21 mouse cellular contexts compared by ENCODE assay signal in genomic region chr2:51007409-51008250, GRCm38 (mm10).
A peak's percentile ranks its signal among the peaks of the same experiment; 100 is the strongest.
DNase-seq lines count a peak whose midpoint lies in the region; ATAC-seq and TF ChIP-seq lines count a peak whose summit lies in the region.
"Had no signal": no experiment of that assay in that cellular context is flagged by ENCODE, and none has a peak within 500 bp of the region (broad histone marks: within the 10 kb centered on the region; RNA-seq: fewer than 3 reads in every experiment).

No protein-coding gene starts in this region.

- H3K4me2 ChIP-seq in forebrain, embryonic 15.5 days (replicated peaks): no peak overlapping the region
- H3K4me2 ChIP-seq in lung, embryonic 14.5 days: no peak overlapping the region
- H3K4me2 ChIP-seq: heart, embryonic 11.5 days; limb, embryonic 13.5 days; liver, embryonic 13.5 days had no signal

- H3K27me3 ChIP-seq in forebrain, embryonic 10.5 days (ENCODE audit: poor library complexity, severe bottlenecking): no peaks in the 10 kb centered on the region
- no peaks in the 10 kb centered on the region for H3K27me3 ChIP-seq in forebrain, embryonic 15.5 days
- no peaks in the 10 kb centered on the region for H3K27me3 ChIP-seq in lung, embryonic 14.5 days (ENCODE audit: insufficient read depth, low read length)
- H3K27me3 ChIP-seq: limb, embryonic 13.5 days; liver, embryonic 13.5 days; Patski had no signal

- peaks cover 25% of the 10 kb centered on the region for H3K4me1 ChIP-seq in forebrain, embryonic 10.5 days
- no peaks in the 10 kb centered on the region; the same call in 1 of the 2 replicates for H3K4me1 ChIP-seq in forebrain, embryonic 15.5 days
- H3K4me1 ChIP-seq in lung, embryonic 14.5 days (ENCODE audit: insufficient read depth): 0 out of 2 replicates have a peak, but pooled peaks cover 2% of the 10 kb centered on the region
- H3K4me1 ChIP-seq: liver, embryonic 13.5 days had no signal

- no peak overlapping the region for H3K4me3 ChIP-seq in forebrain, embryonic 10.5 days
- H3K4me3 ChIP-seq in forebrain, embryonic 15.5 days: no peak overlapping the region
- no peak overlapping the region for H3K4me3 ChIP-seq in lung, embryonic 14.5 days (ENCODE audit: low read depth, low read length)
- H3K4me3 ChIP-seq: limb, embryonic 13.5 days; liver, embryonic 13.5 days had no signal

- H3K36me3 ChIP-seq in forebrain, embryonic 10.5 days (replicated peaks): no peaks in the 10 kb centered on the region
- H3K36me3 ChIP-seq in forebrain, embryonic 15.5 days: no peaks in the 10 kb centered on the region
- H3K36me3 ChIP-seq in lung, embryonic 14.5 days (ENCODE audit: insufficient read depth): no peaks in the 10 kb centered on the region
- H3K36me3 ChIP-seq: limb, embryonic 13.5 days; liver, embryonic 13.5 days had no signal

- no peaks in the 10 kb centered on the region for H3K9me3 ChIP-seq in forebrain, embryonic 10.5 days
- H3K9me3 ChIP-seq in forebrain, embryonic 15.5 days: no peaks in the 10 kb centered on the region
- H3K9me3 ChIP-seq in lung, embryonic 14.5 days (ENCODE audit: low read depth, low read length): no peaks in the 10 kb centered on the region
- H3K9me3 ChIP-seq: limb, embryonic 13.5 days; liver, embryonic 13.5 days had no signal

- H3K9ac ChIP-seq in forebrain, embryonic 15.5 days (replicated peaks): no peak overlapping the region
- H3K9ac ChIP-seq in lung, embryonic 14.5 days: no peak overlapping the region
- H3K9ac ChIP-seq: limb, embryonic 13.5 days; liver, embryonic 13.5 days had no signal

- peak overlapping the region; percentile 1; the same call in 1 of the 2 replicates for H3K27ac ChIP-seq in forebrain, embryonic 10.5 days
- no peak overlapping the region for H3K27ac ChIP-seq in forebrain, embryonic 15.5 days (replicated peaks)
- no peak overlapping the region for H3K27ac ChIP-seq in lung, embryonic 14.5 days (ENCODE audit: low read depth)
- H3K27ac ChIP-seq: limb, embryonic 13.5 days; liver, embryonic 13.5 days; macrophage had no signal

- WGBS in forebrain, embryonic 10.5 days: 67% methylated on average over 11 of the region's 11 CpGs
- 43% methylated on average over 11 of the region's 11 CpGs for WGBS in forebrain, embryonic 15.5 days
- WGBS in lung, embryonic 14.5 days: 50% methylated on average over 11 of the region's 11 CpGs

- no peak for TF ChIP-seq CTCF in lung, embryonic 14.5 days (IDR thresholded peaks at IDR 0.05; ENCODE audit: low read depth)

- no peak for DNase-seq in forebrain, embryonic 10.5 days (ENCODE audit: extremely low spot score, low spot score)
- peak; percentile 12 for DNase-seq in lung, embryonic 14.5 days
- DNase-seq in lung, adult 18-20 months: no peak
- DNase-seq in R1 (ENCODE audit: low read depth, low spot score): peak; percentile 53
- peak; percentile 31 for DNase-seq in embryo, embryonic 10.5 days (ENCODE audit: low spot score)
- DNase-seq in cerebellum, postnatal 4 days (ENCODE audit: low spot score in 2 of 2): no peak
- DNase-seq: B cell, adult 2 months; cerebellum, adult 2 months; gastrocnemius, postnatal 36 days; heart, postnatal 14 days; kidney, adult 18-20 months; kidney, postnatal 10 days; liver, embryonic 13.5 days; right cerebral cortex, postnatal 25 days; thymus, postnatal 4 days had no signal

- ATAC-seq in forebrain, embryonic 15.5 days (replicated peaks): no peak
- ATAC-seq in lung, embryonic 14.5 days (ENCODE audit: insufficient read depth): no peak; the same call in 1 of the 2 replicates
- ATAC-seq in frontal cortex, adult (ENCODE audit: low TSS enrichment): no peak
- ATAC-seq: Patski had no signal

Comparison
In these comparisons a context has a peak if more than half of its experiments do, and no peak if none do; other contexts are left out.
1. DNase-seq: peak in lung, embryonic 14.5 days (single experiment), R1 (single experiment) and embryo, embryonic 10.5 days (single experiment); none in forebrain, embryonic 10.5 days (single experiment), lung, adult 18-20 months (0 of 2) and cerebellum, postnatal 4 days (0 of 2).